Mouse (Mus musculus) C2C12 (cell line): ENCODE data around the gene Sirt1. TPM values are rescaled to one million over a fixed set of nuclear protein-coding genes. Genes with fewer than 3 reads are reported as not detected.

Source experiments
- H3K27me3 ChIP-seq: one replicate; pipeline ENCODE4 v1.6.1; 2011; ENCODE audit not compliant: control insufficient read depth, insufficient read depth, insufficient read length
- H3K36me3 ChIP-seq: one replicate; pipeline ENCODE4 v1.6.1; 2011; ENCODE audit not compliant: control insufficient read depth, insufficient read depth
- H3K4me3 ChIP-seq: one replicate; pipeline ENCODE4 v1.5.1; 2011; ENCODE audit warnings: mild to moderate bottlenecking, control low read depth; ENCODE audit not compliant: poor library complexity, insufficient read depth, severe bottlenecking
- H3K79me2 ChIP-seq: one replicate; pipeline ENCODE4 v1.6.1; 2011; ENCODE audit not compliant: control insufficient read depth, insufficient read depth
- H3K79me3 ChIP-seq: one replicate; pipeline ENCODE4 v1.6.1; 2011; ENCODE audit warnings: low read depth, control low read depth
- H3ac ChIP-seq: one replicate; pipeline ENCODE3; 2011; ENCODE audit warnings: low read depth; ENCODE audit not compliant: control insufficient read depth, insufficient read length
- CEBPB ChIP-seq: IDR thresholded peaks from one replicate; pipeline ENCODE4 v1.6.1; 2011; ENCODE audit warnings: low read depth, mild to moderate bottlenecking, control low read depth, moderate library complexity
- CTCF ChIP-seq: IDR thresholded peaks from one replicate; pipeline ENCODE4 v1.5.1; 2011; ENCODE audit not compliant: control insufficient read depth, insufficient read depth, insufficient read length
- FOSL1 ChIP-seq: IDR thresholded peaks from one replicate; pipeline ENCODE4 v1.8.0; 2011; ENCODE audit warnings: mild to moderate bottlenecking, low read length; ENCODE audit not compliant: poor library complexity, insufficient read depth, severe bottlenecking
- MAX ChIP-seq: IDR thresholded peaks from one replicate; pipeline ENCODE4 v1.6.1; 2011; ENCODE audit warnings: mild to moderate bottlenecking, control low read depth
- MYOD1 ChIP-seq: IDR thresholded peaks from one replicate; pipeline ENCODE4 v1.6.1; 2011; ENCODE audit warnings: low read depth; ENCODE audit not compliant: control insufficient read depth, insufficient read length
- MYOG ChIP-seq: IDR thresholded peaks from one replicate; pipeline ENCODE4 v1.6.1; 2011; ENCODE audit not compliant: control insufficient read depth, insufficient read length; ENCODE audit errors: extremely low read depth
- USF1 ChIP-seq: IDR thresholded peaks from one replicate; pipeline ENCODE4 v1.6.1; 2011; ENCODE audit warnings: low read depth, mild to moderate bottlenecking, control low read depth, moderate library complexity
- polyA plus RNA-seq: library from polyadenylated mRNA; unstranded; fragments of >200 nt; fragmentation: generic; extraction: Trizol; gene quantifications from one replicate; pipeline ENCODE4 v1.2.1, GENCODE M21; 2012; ENCODE audit warnings: missing spikeins

Gene Sirt1
- polyA plus RNA-seq, 1 experiment = 4.2 TPM

DNA sequence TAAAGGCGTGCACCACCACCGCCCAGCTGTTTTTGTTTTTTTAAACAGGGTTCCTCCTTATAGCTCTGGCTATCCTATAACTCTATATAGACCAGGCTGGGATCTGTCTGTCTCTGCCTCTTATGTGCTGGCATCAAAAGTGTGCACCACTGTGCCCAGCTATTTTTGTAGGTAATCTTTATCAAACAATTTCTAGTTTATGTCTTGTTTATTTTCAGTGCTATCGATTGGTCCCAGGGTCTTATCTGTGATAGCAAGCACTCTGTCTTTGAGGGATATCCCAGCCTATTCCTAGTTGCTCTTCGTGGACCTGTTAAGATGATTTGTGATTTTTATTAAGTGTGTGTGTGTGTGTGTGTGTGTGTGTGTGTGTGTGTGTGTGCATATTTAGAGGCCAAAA lies 99.1 kb downstream of the Sirt1 start:
- Histone ChIP-seq H3K27me3 (no peaks in the 10 kb centered on the region), H3K4me3 (no peak overlapping the region), H3K36me3 (peaks cover 79% of the 10 kb centered on the region), H3K79me3 (no peaks in the 10 kb centered on the region), H3ac (no peak overlapping the region), H3K79me2 (no peaks in the 10 kb centered on the region)
- TF ChIP-seq MYOD1 (no peak), MYOG (no peak), USF1 (no peak), FOSL1 (no peak), CTCF (no peak), CEBPB (no peak), MAX (no peak)

DNA sequence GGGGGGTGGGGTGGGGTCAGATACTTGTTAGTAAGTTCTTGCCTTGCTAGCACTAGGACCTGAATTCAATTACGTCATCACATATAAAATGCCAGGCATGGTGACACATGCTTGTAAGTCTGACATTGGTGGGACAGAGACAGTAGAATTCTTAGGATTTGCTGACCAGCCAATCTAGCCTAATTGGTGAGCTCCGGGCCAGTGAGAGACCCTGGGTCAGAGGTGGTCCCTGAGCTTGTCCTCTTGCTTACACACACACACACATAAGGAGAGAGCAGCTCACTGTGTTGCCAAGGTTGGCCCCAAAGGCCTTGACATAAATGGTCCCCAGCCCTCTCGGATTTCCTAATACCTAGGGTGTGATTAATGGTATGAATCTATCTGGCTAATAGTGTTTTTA lies 101.7 kb downstream of the Sirt1 start:
- Histone ChIP-seq H3K36me3 (peaks cover 69% of the 10 kb centered on the region), H3K27me3 (no peaks in the 10 kb centered on the region), H3K4me3 (no peak overlapping the region), H3K79me3 (no peaks in the 10 kb centered on the region), H3ac (no peak overlapping the region), H3K79me2 (no peaks in the 10 kb centered on the region)
- TF ChIP-seq MAX (no peak), CEBPB (no peak), MYOD1 (no peak)

DNA sequence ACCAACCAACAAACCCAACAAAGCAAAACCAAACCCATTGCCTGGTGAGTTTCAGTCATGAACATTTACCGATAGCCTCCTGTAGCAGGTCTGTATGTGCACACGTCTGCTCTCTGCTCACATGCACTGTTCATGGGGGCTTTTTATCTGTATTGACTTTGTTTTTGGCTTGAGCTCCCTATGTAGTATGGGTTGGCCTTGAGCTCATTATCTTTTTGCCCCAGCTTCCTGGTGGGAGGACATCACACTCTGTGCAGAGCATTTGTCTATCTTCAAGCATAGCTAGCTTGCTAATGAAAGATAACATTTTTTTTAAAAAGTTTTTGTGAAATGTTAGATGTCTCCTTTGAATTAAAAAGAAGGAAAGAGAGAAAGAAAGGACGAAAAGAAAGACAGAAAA lies 104.5 kb downstream of the Sirt1 start:
- peaks cover 70% of the 10 kb centered on the region for H3K36me3 ChIP-seq
- no peaks in the 10 kb centered on the region for H3K79me3 ChIP-seq
- H3K27me3 ChIP-seq = no peaks in the 10 kb centered on the region
- H3K4me3 ChIP-seq = no peak overlapping the region
- no peaks in the 10 kb centered on the region for H3K79me2 ChIP-seq
- no peak for TF ChIP-seq CTCF
- TF ChIP-seq MYOD1 = no peak
- TF ChIP-seq MAX = no peak
- no peak for TF ChIP-seq FOSL1
- TF ChIP-seq CEBPB = no peak
- no peak for TF ChIP-seq USF1
- TF ChIP-seq MYOG = no peak
- no peak overlapping the region for H3ac ChIP-seq

DNA sequence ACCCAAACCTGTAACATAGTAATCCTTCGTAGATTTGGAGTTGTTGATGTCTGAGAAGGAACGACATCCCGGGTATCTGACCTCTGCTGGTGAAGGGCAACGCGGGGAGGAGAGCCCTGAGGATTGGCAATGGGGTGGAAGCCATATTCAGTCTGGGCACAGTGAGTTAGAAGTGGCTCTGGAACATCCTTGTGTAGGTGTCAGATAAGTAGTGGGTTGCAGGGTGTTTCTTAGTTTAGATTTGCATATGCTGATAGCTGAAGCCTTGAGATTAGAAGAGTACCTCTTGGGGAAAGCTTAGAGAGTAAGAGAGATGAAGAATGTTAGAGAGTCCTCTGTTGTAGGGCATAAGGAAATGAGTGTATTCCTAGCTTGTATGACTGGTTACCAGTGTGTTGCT lies 108.6 kb downstream of the Sirt1 start:
- Histone ChIP-seq H3K36me3 (peaks cover 57% of the 10 kb centered on the region), H3K79me2 (peaks cover 3% of the 10 kb centered on the region), H3ac (no peak overlapping the region), H3K27me3 (no peaks in the 10 kb centered on the region), H3K4me3 (no peak overlapping the region), H3K79me3 (peaks cover 4% of the 10 kb centered on the region)
- no peak for TF ChIP-seq MYOD1
- TF ChIP-seq CEBPB = no peak
- no peak for TF ChIP-seq MAX
- no peak for TF ChIP-seq CTCF
- no peak for TF ChIP-seq USF1
- TF ChIP-seq FOSL1 = no peak
- TF ChIP-seq MYOG = no peak

DNA sequence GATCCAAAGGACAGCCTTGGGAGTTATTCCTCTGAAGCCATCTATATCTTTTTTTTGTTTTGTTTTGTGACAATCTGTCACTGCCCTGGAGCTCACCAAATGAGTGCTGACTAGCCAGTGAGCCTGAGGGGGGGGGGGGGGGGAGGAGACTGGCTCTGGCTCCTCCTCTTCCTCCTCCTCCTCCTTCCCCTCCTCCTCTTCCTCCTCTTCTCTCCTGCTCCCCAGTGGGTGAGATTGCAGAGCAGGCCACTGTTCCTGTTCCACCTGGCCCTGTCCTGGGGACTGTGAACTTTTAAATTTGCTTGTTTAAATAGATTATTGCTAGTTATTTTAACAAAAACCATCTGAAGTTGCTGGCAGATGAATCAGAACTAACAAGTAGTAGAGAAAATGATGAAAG lies 109.1 kb downstream of the Sirt1 start:
- TF ChIP-seq MAX (no peak), CEBPB (no peak), MYOG (no peak)
- Histone ChIP-seq H3K36me3 (peaks cover 53% of the 10 kb centered on the region), H3ac (no peak overlapping the region), H3K79me3 (peaks cover 9% of the 10 kb centered on the region), H3K4me3 (no peak overlapping the region), H3K27me3 (no peaks in the 10 kb centered on the region), H3K79me2 (peaks cover 8% of the 10 kb centered on the region)

Other genes starting within 250 kb of the Sirt1 start
- 0.01 TPM for gene Mypn, start 177.8 kb downstream of the Sirt1 start, polyA plus RNA-seq
- 10.7 TPM for gene Herc4, start 137.9 kb downstream of the Sirt1 start, polyA plus RNA-seq
- 2.8 TPM for gene Dnajc12, start 739 bp upstream of the Sirt1 start, polyA plus RNA-seq
- gene Gm7075, start 40.1 kb upstream of the Sirt1 start, polyA plus RNA-seq = not detected
- 0.01 TPM for gene Ctnna3, start 48.4 kb upstream of the Sirt1 start, polyA plus RNA-seq